Mouse (Mus musculus) gastrocnemius, postnatal 10 days (tissue): Measurements from ENCODE around the gene Akap1. TPM values are rescaled to one million over a fixed set of nuclear protein-coding genes. Genes with fewer than 3 reads are reported as not detected.
A peak's percentile ranks its signal among the peaks of the same experiment; 100 is the strongest.
"Not testable (repeated sequence)": the region's sequence is repeated elsewhere in the genome, so short reads cannot be mapped to it uniquely, and the experiment has no call there.

ENCODE experiments used
- DNase-seq: peaks from one replicate; pipeline ENCODE4 v3.0.0; 2021; ENCODE audit warnings: mixed read lengths
- long read RNA-seq, 2 experiments: library from polyadenylated mRNA; stranded (forward); transcript quantifications; one replicate each; pipeline ENCODE4 v2.0.0; 2021
- total RNA-seq, 2 experiments: library from RNA; stranded (reverse); gene quantifications; 2 replicates each; pipeline ENCODE4 v1.2.3; 2021

Gene Akap1
- total RNA-seq, result 10 to 100 TPM; 66.9 to 77.5 TPM
- long read RNA-seq, experiment 1, transcript Akap1-201 (11 exons, 3,758 nt), result major isoform, 151 of 177 reads
- long read RNA-seq, experiment 1, partial matches to known transcripts, result 15 of 177 reads
- long read RNA-seq, experiment 1, other reads (novel, unspliced or antisense), result 9 of 177 reads
- long read RNA-seq, experiment 2, transcript Akap1-201 (11 exons, 3,758 nt), result major isoform, 98 of 124 reads
- long read RNA-seq, experiment 2, partial matches to known transcripts, result 17 of 124 reads
- long read RNA-seq, experiment 2, other reads (novel, unspliced or antisense), result 8 of 124 reads

- DNase-seq, result peak; percentile 99
Measured at GRCm38 (mm10) chr11:88864458-88865197, at the start of gene Akap1. Gene Akap1, minus strand, starts transcription at chr11:88864586.

DNA sequence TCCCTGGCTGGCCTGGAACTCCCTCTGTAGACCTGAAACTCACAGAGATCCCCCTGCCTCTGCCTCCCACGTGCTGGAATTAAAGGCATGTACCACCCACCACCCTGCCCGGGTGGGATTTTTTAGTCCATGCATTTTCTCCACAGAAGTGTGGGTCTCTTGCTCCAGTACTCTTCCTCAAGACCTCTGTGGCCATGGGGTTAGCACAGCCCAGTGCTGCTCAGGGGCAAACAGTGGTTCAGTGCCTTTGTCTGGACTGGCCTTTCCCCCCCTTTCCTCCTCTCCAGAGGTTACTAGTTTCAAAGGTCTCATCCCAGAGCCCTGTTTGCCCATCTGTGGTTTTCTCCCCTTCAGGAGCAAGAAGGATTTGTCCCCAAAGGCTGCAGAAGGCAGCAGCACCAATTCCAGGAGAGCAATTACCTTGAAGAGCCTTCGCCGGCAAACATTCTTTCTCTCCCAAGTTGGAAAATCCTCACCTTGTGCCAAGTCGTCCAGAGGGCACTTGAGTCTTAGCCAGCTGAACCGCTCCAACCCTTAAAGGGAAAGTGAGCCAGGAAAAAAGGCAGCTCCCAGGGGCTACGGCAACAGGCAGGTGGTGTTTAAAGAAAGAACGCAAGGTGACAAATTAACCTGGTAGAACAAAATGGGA lies 45.1 kb upstream of the Akap1 start:
- DNase-seq, result peak; percentile 34

DNA sequence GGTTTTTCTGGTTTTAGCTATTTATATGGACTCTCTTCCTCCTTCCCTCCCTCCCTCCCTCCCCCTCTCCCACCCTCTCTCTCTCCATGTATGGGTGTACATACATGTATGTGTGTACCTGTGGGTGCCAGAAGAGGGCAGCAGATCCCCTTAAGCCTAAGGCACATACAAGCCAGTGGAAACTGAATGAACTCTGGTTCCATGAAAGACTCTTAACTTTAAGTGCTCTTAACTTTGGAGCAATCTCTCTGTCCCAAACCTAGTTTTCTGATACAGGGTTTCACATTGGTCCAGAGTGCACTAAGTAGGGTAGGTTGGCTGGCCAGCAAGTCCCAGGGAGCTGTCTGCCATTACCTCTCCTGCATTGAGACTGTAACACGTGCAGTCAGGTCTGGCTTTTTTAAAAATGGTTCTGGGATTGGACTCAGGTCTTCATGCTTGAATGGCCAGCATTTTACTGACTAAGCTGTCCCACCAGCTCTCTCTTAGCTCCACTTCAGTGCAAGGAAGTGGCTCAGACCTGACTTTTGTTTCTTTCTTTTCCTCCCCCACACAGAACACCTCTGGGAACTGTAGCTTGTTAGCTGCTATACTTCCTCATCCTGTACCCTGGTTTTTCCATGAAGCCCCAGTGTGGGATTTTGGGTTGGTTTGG lies 44.3 kb upstream of the Akap1 start:
- DNase-seq, result peak; percentile 64

- DNase-seq, result no peak
Measured at GRCm38 (mm10) chr11:88907886-88908285, 43.5 kb upstream of the Akap1 start.

DNA sequence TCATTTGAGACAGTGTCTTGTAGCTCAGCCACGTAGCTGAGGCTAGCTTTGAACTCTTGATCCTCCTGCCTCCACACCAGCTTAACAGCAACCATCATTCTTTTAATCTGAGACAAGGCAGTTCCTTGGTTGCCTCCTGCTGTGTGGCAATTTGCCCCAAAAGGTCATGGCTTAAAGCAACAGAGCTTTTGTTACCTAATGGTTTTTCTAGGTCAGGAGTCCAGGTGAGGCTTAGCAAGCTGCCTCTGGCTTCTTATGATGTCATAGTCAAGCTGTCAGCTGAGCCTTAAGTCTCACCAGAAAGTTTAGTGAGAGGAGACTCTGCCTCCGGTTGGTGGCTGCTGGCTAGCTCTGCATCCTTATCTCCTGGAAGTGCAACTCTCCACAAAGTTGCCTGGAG lies 41.2 kb upstream of the Akap1 start:
- DNase-seq, result no peak

GRCm38 (mm10) chr11:88904080-88904479 lies 39.7 kb upstream of the Akap1 start:
- no peak for DNase-seq

DNA sequence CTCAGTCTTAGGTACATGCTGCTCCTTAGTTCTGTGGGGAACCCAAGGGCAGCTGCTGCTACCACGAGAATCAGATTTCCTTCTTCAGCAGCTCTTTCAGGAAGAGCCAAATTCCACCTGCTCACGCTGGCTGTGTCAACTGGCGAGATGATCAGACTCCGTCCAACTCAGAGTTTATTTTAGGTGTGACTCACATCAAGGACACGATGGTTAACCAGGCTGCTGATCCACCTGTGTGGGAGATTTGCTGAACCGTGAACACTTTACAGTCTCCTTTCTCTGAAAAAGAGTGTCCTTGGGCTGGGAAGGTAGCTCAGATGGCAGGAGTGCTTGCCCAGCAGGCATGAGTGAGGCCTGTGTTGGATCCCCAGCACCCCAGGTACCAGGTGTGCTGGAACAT lies 38.4 kb upstream of the Akap1 start:
- DNase-seq, result no peak

GRCm38 (mm10) chr11:88901341-88901802 lies 37.0 kb upstream of the Akap1 start:
- DNase-seq, result no peak

GRCm38 (mm10) chr11:88899561-88899960 lies 35.2 kb upstream of the Akap1 start:
- no peak for DNase-seq

GRCm38 (mm10) chr11:88898380-88898763 lies 34.0 kb upstream of the Akap1 start:
- DNase-seq, result no peak

GRCm38 (mm10) chr11:88897624-88898379 lies 33.4 kb upstream of the Akap1 start:
- DNase-seq, result peak; percentile 19

GRCm38 (mm10) chr11:88895800-88896232 lies 31.4 kb upstream of the Akap1 start:
- DNase-seq, result not testable (repeated sequence)

DNA sequence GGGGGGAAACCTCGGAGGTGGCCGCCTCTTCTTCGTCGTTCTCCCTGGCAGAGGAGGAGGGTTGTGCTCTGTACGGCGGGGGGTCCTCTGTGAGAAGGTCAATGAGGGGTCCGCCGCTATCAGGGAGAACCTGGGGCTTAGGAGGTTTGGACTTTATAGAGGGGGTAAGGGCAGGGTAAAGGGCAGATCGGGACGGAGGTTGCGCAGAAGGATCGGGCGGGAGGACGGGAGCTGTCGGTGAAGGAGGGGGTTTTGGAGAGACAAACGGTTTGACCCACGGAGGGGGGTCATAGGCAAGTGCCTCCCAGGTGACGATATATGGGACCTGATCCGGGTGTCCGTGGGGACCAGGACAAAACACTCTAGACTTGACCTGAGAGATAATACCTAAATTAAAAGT lies 30.8 kb upstream of the Akap1 start:
- not testable (repeated sequence) for DNase-seq

DNA sequence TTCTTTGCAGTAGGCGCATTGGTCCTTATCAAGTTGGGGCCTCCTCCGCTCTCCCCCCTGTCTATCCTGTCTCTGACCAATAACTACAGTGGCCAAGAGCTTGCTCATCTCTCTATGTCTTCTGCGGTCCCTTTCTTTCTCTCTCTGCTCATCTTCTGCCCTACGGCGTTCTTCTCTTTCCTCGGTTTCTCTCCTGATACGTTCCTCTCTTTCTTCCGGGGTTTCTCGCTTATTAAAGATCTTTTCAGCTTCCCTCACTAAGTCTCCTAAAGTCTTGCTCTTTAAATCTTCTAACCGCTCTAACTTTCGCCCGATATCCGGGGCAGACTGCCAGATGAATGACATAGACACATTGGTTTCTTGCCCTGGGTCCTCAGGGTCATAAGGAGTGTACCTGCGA lies 29.9 kb upstream of the Akap1 start:
- not testable (repeated sequence) for DNase-seq

DNA sequence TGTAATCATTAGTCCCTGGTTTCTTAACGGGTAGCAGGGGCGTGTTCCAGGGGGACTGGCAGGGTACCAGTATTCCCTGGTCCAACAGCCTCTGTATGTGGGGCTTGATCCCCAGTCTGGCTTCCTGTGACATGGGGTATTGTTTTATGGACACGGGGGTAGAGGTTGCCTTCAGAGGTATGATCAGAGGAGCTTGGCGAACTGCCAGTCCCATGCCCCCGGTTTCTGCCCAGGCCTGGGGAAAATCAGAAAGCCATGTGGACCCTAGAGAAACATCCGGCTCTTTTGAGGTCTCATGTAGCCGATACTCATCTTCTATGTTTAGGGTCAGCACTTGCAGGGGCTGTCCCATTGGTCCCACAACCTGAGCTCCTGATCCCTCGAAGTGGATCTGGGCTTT lies 29.1 kb upstream of the Akap1 start:
- DNase-seq, result not testable (repeated sequence)

DNA sequence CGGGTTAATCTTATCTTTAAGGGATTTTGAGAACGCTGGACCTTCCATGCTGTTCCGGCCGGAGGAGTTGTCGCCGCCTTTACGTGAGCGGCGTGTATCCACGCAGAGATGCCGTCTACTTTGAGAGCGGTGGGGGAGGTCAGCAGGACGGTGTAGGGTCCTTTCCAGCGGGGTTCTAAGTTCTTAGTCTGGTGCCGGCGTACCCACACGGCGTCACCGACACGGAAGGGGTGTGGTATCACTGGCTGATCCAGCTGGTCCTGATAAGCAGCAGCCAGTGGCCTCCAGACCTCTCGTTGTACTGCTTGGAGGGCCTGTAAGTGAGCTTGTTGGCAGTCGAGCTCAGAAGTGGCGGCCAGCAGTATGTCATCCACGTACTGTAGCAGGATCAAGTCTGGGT lies 28.4 kb upstream of the Akap1 start:
- not testable (repeated sequence) for DNase-seq

GRCm38 (mm10) chr11:88891921-88892561 lies 27.7 kb upstream of the Akap1 start:
- peak; percentile 62 for DNase-seq

GRCm38 (mm10) chr11:88891446-88891845 lies 27.1 kb upstream of the Akap1 start:
- peak; percentile 25 for DNase-seq

- not testable (repeated sequence) for DNase-seq
Measured at GRCm38 (mm10) chr11:88890904-88891303, 26.5 kb upstream of the Akap1 start.

GRCm38 (mm10) chr11:88888996-88889395 lies 24.6 kb upstream of the Akap1 start:
- no peak for DNase-seq

- DNase-seq, result no peak
Measured at GRCm38 (mm10) chr11:88884376-88885065, 20.1 kb upstream of the Akap1 start.
